In the genomic region with DNA sequence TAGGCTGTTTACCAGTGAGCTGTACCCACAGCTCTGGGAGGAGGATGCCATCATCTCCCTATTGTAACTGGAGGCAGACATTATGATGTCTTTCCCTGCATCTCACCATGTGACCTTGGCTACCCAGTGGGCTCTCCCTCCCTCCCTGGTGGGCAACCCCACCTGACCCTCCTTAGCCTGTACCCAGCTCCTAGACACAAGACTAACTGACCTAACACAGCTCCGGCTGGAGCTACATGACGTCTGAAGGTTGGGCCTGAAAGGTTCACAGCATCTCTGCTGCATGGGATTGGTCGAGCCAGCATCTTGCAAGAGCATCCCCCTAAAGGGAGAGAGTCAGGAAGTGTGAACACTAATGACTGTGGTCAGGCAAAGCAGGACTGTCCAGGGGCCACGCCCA, we compare ENCODE assay signal across 16 mouse cellular contexts. TPM values are rescaled to one million over a fixed set of nuclear protein-coding genes. Genes with fewer than 3 reads are reported as not detected.
A peak's percentile ranks its signal among the peaks of the same experiment; 100 is the strongest.
DNase-seq lines count a peak whose midpoint lies in the region; ATAC-seq and TF ChIP-seq lines count a peak whose summit lies in the region.
"Had no signal": no experiment of that assay in that cellular context is flagged by ENCODE, and none has a peak within 500 bp of the region (broad histone marks: within the 10 kb centered on the region; RNA-seq: fewer than 3 reads in every experiment).

No protein-coding gene starts in this region.

- H3K27ac ChIP-seq in kidney, embryonic 15.5 days, result no peak overlapping the region
- H3K27ac ChIP-seq in hindbrain, embryonic 10.5 days, result peak overlapping the region; percentile 64
- H3K27ac ChIP-seq in midbrain, embryonic 12.5 days (replicated peaks), result peak overlapping the region; percentile 71
- peak overlapping the region; percentile 54 for H3K27ac ChIP-seq in olfactory bulb, adult 2 months (ENCODE audit: insufficient read depth, low read depth, low read length)
- H3K27ac ChIP-seq: liver, embryonic 14.5 days had no signal

- no peak for TF ChIP-seq POLR2A in olfactory bulb, adult 2 months (IDR thresholded peaks at IDR 0.05; ENCODE audit: insufficient read depth, low read depth, low read length)

- TF ChIP-seq CTCF in olfactory bulb, adult 2 months (IDR thresholded peaks at IDR 0.05; ENCODE audit: insufficient read depth, low read depth, low read length), result no peak

- 47% methylated on average over 4 of the region's 4 CpGs for WGBS in kidney, embryonic 15.5 days
- 82% methylated on average over 4 of the region's 4 CpGs for WGBS in hindbrain, embryonic 10.5 days
- WGBS in midbrain, embryonic 12.5 days, result 75% methylated on average over 4 of the region's 4 CpGs
- 89% methylated on average over 4 of the region's 4 CpGs for WGBS in olfactory bulb, adult 2 months

- no peaks in the 10 kb centered on the region for H3K9me3 ChIP-seq in kidney, embryonic 15.5 days (replicated peaks)
- H3K9me3 ChIP-seq in hindbrain, embryonic 10.5 days, result no peaks in the 10 kb centered on the region
- no peaks in the 10 kb centered on the region for H3K9me3 ChIP-seq in midbrain, embryonic 12.5 days
- H3K9me3 ChIP-seq: heart, embryonic 12.5 days had no signal

- H3K36me3 ChIP-seq in kidney, embryonic 15.5 days, result no peaks in the 10 kb centered on the region
- H3K36me3 ChIP-seq in hindbrain, embryonic 10.5 days, result no peaks in the 10 kb centered on the region
- no peaks in the 10 kb centered on the region for H3K36me3 ChIP-seq in midbrain, embryonic 12.5 days
- H3K36me3 ChIP-seq: heart, embryonic 12.5 days had no signal

- no peaks in the 10 kb centered on the region for H3K27me3 ChIP-seq in kidney, embryonic 15.5 days
- H3K27me3 ChIP-seq in hindbrain, embryonic 10.5 days (ENCODE audit: insufficient read depth, poor library complexity, severe bottlenecking), result no peaks in the 10 kb centered on the region
- H3K27me3 ChIP-seq in midbrain, embryonic 12.5 days, result no peaks in the 10 kb centered on the region
- H3K27me3 ChIP-seq: heart, embryonic 12.5 days had no signal

- no peak for DNase-seq in kidney, postnatal 10 days
- DNase-seq in hindbrain, embryonic 10.5 days (ENCODE audit: low spot score), result no peak
- DNase-seq in embryo, embryonic 10 days (ENCODE audit: low spot score), result no peak
- no peak for DNase-seq in kidney, adult 11 months
- DNase-seq in thymus, adult 18-20 months, result no peak
- DNase-seq: adrenal gland, postnatal 10 days; cerebellum, adult 8-10 months; embryo, embryonic 11 days; kidney, adult 9 months; lung, postnatal 10 days had no signal

- ATAC-seq in kidney, embryonic 15.5 days (replicated peaks; ENCODE audit: low FRiP score), result 0 out of 2 replicates have a peak, but pooled peaks have one; percentile 22
- ATAC-seq in midbrain, embryonic 12.5 days (ENCODE audit: low FRiP score, low read depth), result no peak; the same call in 1 of the 2 replicates

- H3K4me2 ChIP-seq in kidney, embryonic 15.5 days, result no peak overlapping the region
- H3K4me2 ChIP-seq in midbrain, embryonic 12.5 days (replicated peaks), result no peak overlapping the region
- H3K4me2 ChIP-seq: heart, embryonic 12.5 days had no signal

- H3K4me3 ChIP-seq in kidney, embryonic 15.5 days (replicated peaks), result no peak overlapping the region
- H3K4me3 ChIP-seq in hindbrain, embryonic 10.5 days, result no peak overlapping the region
- H3K4me3 ChIP-seq in midbrain, embryonic 12.5 days, result no peak overlapping the region
- no peak overlapping the region for H3K4me3 ChIP-seq in olfactory bulb, adult 2 months (ENCODE audit: insufficient read depth, low read depth, low read length)
- H3K4me3 ChIP-seq: erythroblast, embryonic 14.5 days; heart, embryonic 12.5 days had no signal

- H3K9ac ChIP-seq in kidney, embryonic 15.5 days, result no peak overlapping the region
- H3K9ac ChIP-seq in midbrain, embryonic 12.5 days (replicated peaks), result no peak overlapping the region
- H3K9ac ChIP-seq: heart, embryonic 12.5 days; liver, embryonic 14.5 days had no signal

- H3K4me1 ChIP-seq in kidney, embryonic 15.5 days, result peaks cover 18% of the 10 kb centered on the region
- peaks cover 29% of the 10 kb centered on the region for H3K4me1 ChIP-seq in hindbrain, embryonic 10.5 days (replicated peaks)
- H3K4me1 ChIP-seq in midbrain, embryonic 12.5 days, result peaks cover 14% of the 10 kb centered on the region
- peaks cover 18% of the 10 kb centered on the region for H3K4me1 ChIP-seq in olfactory bulb, adult 2 months (ENCODE audit: control insufficient read depth, insufficient read depth, low read length)

RNA-seq across cellular contexts. Expression of a gene that starts 35.0 kb away (rescaled TPM):
- polyA plus RNA-seq in kidney, embryonic 15.5 days (2015; fragmentation: Nextera tagmentation; extraction: Ambion mirVana), result 1.2 and 1.8 TPM in 2 replicates
- 0.33 and 0.47 TPM in 2 replicates for polyA plus RNA-seq in hindbrain, embryonic 10.5 days (2016; fragmentation: Nextera tagmentation; extraction: Ambion mirVana)
- polyA plus RNA-seq in midbrain, embryonic 12.5 days (2016; fragmentation: Nextera tagmentation; extraction: Ambion mirVana), result 0.68 and 0.77 TPM in 2 replicates
- polyA plus RNA-seq in olfactory bulb, adult 2 months (2012; ENCODE audit: insufficient read depth, insufficient read length, low replicate concordance, missing spikeins), result not detected in 2 replicates
- polyA plus RNA-seq: erythroblast, embryonic 14.5 days had no signal
